Mouse (Mus musculus) liver, embryonic 11.5 days (tissue): ENCODE results near the gene Foxc1. TPM values are rescaled to one million over a fixed set of nuclear protein-coding genes. Genes with fewer than 3 reads are reported as not detected.

Experiments used
- ATAC-seq: fragments of 200-750 bp; cut with Nextera tagmentation; replicated peaks from 2 replicates; pipeline ENCODE4 v1.8.0; 2017; ENCODE audit warnings: moderate number of reproducible peaks, mild to moderate bottlenecking, moderate TSS enrichment, moderate library complexity; ENCODE audit not compliant: low FRiP score
- DNase-seq: peaks from one replicate; pipeline ENCODE4 v3.0.0-alpha.2; 2017; ENCODE audit warnings: low spot score
- H3K27ac ChIP-seq: fragments of 300-500 bp; sonication (generic); 2 replicates; pipeline ENCODE4 v1.5.1; 2014; ENCODE audit warnings: mild to moderate bottlenecking, low read depth, low read length, control low read depth
- H3K27me3 ChIP-seq: fragments of 300-500 bp; sonication (generic); replicated peaks from 2 replicates; pipeline ENCODE4 v1.6.1; 2014; ENCODE audit warnings: low read length, mixed read lengths; ENCODE audit not compliant: control insufficient read depth, insufficient read depth
- H3K36me3 ChIP-seq: fragments of 300-500 bp; sonication (generic); 2 replicates; pipeline ENCODE4 v1.6.1; 2014; ENCODE audit warnings: mild to moderate bottlenecking, low read length, moderate library complexity, mixed read lengths; ENCODE audit not compliant: control insufficient read depth, insufficient read depth
- H3K4me1 ChIP-seq: fragments of 300-500 bp; sonication (generic); replicated peaks from 2 replicates; pipeline ENCODE4 v1.6.1; 2014; ENCODE audit warnings: low read length, mixed read lengths; ENCODE audit not compliant: control insufficient read depth, insufficient read depth
- H3K4me2 ChIP-seq: fragments of 300-500 bp; sonication (generic); 2 replicates; pipeline ENCODE4 v1.6.1; 2014; ENCODE audit warnings: mild to moderate bottlenecking, control low read depth, moderate library complexity
- H3K4me3 ChIP-seq: fragments of 300-500 bp; sonication (generic); 2 replicates; pipeline ENCODE4 v1.5.1; 2014; ENCODE audit warnings: low read depth, low read length, control low read depth
- H3K9ac ChIP-seq: fragments of 300-500 bp; sonication (generic); 2 replicates; pipeline ENCODE4 v1.6.1; 2014; ENCODE audit warnings: low read depth, low read length, control low read depth
- H3K9me3 ChIP-seq: fragments of 300-500 bp; sonication (generic); 2 replicates; pipeline ENCODE4 v1.6.1; 2016; ENCODE audit warnings: low read length, inconsistent platforms, mixed read lengths; ENCODE audit not compliant: control insufficient read depth
- WGBS: fragments of 180-500 bp; shearing (Covaris S2); extraction: QIAGEN DNeasy Blood & Tissue Kit; methylation state at CpG from one replicate; pipeline ENCODE4 v1.1.7; 2014; 5-methylcytosine and 5-hydroxymethylcytosine counted together
- polyA plus RNA-seq: library from polyadenylated mRNA; unstranded; fragments of >200 nt; fragmentation: Nextera tagmentation; extraction: Ambion mirVana; gene quantifications from 2 replicates; pipeline ENCODE4 v1.2.1, GENCODE M21; 2014

The Foxc1 gene
- polyA plus RNA-seq, 1 experiment from 2014 or later = 0.47 TPM

DNA sequence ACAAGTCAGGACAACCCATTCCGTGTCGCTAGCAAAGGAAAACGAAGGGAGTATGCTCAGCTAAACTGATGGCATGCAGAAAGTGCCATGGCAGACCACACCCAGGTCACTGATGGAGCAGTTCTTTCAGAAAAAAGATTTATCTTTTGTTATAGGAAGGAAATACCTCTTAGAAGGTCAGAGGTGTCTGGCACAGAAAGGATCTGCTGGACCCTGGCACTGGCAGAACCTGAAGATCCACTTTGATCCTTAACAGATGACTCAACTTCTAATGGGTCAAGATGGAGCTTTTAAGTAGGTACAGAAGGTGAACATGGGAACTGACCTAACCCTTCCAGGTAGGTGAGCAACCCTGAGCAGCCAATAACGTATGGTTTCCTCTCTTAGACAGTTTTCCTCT lies 29.4 kb downstream of the Foxc1 start:
- Histone ChIP-seq H3K27ac (no peak overlapping the region), H3K9ac (no peak overlapping the region), H3K27me3 (no peaks in the 10 kb centered on the region), H3K9me3 (no peaks in the 10 kb centered on the region), H3K4me3 (no peak overlapping the region), H3K4me2 (no peak overlapping the region), H3K36me3 (no peaks in the 10 kb centered on the region), H3K4me1 (no peaks in the 10 kb centered on the region)
- 78% methylated on average over 4 of the region's 4 CpGs for WGBS
- ATAC-seq (no peak), DNase-seq (no peak)

DNA sequence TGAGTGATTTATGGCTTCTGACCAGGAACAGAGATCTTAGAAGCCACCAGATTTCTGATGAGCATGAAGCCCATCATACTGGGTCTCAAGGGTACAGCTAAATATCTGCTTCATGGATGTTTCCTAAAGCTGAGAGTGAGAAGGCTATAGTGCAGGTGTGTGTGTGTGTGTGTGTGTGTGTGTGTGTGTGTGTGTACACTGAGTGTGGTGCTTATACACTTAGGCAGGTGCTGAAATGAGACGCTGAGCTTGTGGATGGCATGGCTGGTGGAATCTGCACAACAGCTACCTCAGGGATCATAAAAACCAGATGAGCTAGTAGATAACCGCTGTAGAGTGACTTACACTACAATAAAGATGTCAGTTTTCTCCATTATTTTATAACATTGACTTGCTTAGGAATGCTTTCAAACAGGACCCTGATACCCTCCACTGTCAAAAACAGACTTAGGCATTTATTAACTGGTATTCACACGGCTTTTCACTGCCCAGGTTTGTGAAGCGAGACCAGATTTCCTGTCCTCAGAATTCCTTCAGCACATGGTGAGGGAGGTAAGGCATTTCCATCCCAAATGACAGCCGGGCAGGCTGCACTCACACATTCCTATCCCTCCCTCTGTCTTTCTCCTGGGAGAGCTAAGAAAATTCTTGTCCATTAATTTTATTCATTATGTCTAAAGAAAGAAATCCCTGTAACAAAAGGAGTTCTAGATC lies 43.0 kb downstream of the Foxc1 start:
- no peaks in the 10 kb centered on the region for H3K27me3 ChIP-seq
- no peak overlapping the region for H3K27ac ChIP-seq
- H3K36me3 ChIP-seq = no peaks in the 10 kb centered on the region
- ATAC-seq (no peak), DNase-seq (no peak)
- no peaks in the 10 kb centered on the region for H3K9me3 ChIP-seq
- no peak overlapping the region for H3K9ac ChIP-seq
- no peak overlapping the region for H3K4me2 ChIP-seq
- H3K4me1 ChIP-seq = no peaks in the 10 kb centered on the region
- 57% methylated on average over 5 of the region's 5 CpGs for WGBS
- H3K4me3 ChIP-seq = no peak overlapping the region

DNA sequence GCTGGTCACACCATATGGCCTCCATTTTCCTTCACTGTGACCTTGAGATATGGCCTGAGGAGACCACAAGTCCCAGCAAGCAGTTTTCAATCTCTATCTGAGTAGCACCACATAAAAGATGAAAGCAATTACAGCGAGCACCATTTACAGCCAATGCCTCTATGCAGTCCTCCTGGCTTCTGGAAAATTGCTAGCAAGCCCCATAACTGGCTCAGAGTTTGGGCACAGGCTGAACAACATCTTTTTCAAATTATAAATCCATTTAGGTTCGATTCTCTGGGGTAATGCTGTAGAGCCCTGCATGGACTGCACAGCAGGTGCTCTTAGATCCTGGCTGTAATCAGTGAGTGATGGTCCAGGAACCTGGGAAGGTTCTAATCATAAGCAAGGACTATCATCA lies 47.1 kb downstream of the Foxc1 start:
- 71% methylated on average over 2 of the region's 2 CpGs for WGBS
- Histone ChIP-seq H3K27me3 (no peaks in the 10 kb centered on the region; the same call in 1 of the 2 replicates), H3K36me3 (no peaks in the 10 kb centered on the region), H3K4me3 (no peak overlapping the region), H3K4me2 (no peak overlapping the region), H3K9ac (no peak overlapping the region), H3K9me3 (no peaks in the 10 kb centered on the region), H3K27ac (no peak overlapping the region), H3K4me1 (no peaks in the 10 kb centered on the region)
- ATAC-seq = no peak
- DNase-seq = no peak

DNA sequence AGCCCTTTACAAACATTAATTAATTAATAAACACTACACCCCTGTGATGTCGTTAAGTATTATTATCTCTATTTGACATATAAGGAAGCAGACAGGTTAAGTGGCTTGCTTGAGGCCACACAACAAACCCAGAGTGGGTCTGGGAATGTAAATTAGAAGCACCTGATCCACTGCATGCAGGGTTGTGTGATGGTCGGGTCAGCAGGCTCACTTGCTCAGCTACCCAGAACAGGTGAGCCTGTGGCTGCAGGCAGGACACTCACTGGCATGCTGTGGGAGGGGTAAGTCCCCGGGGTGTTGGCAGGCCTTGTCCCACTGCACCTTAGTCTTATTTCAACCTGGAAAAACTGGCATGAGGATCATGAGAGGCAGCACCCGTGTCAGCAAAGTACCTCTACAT lies 47.6 kb downstream of the Foxc1 start:
- no peak for ATAC-seq
- Histone ChIP-seq H3K27me3 (no peaks in the 10 kb centered on the region; the same call in 1 of the 2 replicates), H3K4me2 (no peak overlapping the region), H3K9me3 (no peaks in the 10 kb centered on the region), H3K9ac (no peak overlapping the region), H3K4me3 (no peak overlapping the region), H3K4me1 (no peaks in the 10 kb centered on the region), H3K27ac (no peak overlapping the region), H3K36me3 (no peaks in the 10 kb centered on the region)
- WGBS = 76% methylated on average over 4 of the region's 4 CpGs
- DNase-seq = no peak

DNA sequence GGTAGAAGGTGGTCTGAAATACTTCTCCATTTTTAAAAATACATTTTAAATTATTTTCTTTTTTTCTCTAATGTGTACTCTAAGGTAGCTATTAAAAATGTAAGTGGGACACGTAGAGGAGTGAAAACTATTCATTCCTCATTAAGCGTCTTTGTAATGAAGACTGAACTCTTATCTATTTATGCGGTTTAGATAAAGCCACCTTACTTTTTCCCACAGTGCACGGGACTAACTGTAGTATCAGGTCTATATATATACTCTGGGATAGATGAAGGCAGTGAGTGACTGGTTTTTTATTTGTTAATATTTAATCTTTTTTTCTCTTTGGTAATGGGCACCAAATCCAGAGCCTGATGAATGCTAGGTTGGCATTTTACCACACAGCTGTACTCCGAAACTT lies 53.8 kb downstream of the Foxc1 start:
- DNase-seq (no peak), ATAC-seq (no peak)
- H3K27me3 ChIP-seq = no peaks in the 10 kb centered on the region; the same call in 1 of the 2 replicates
- H3K9ac ChIP-seq = no peak overlapping the region
- no peak overlapping the region for H3K4me2 ChIP-seq
- 71% methylated on average over 5 of the region's 5 CpGs for WGBS
- H3K27ac ChIP-seq = no peak overlapping the region
- H3K9me3 ChIP-seq = no peaks in the 10 kb centered on the region
- H3K36me3 ChIP-seq = no peaks in the 10 kb centered on the region
- no peak overlapping the region for H3K4me3 ChIP-seq
- no peaks in the 10 kb centered on the region for H3K4me1 ChIP-seq

Other genes starting within 250 kb of the Foxc1 start
- not detected in 2 replicates for gene A530084C06Rik, start 247.3 kb upstream of the Foxc1 start, polyA plus RNA-seq
- gene Foxf2, start 180.8 kb upstream of the Foxc1 start, polyA plus RNA-seq = 0.70 and 1.2 TPM in 2 replicates